Mouse (Mus musculus) embryonic fibroblast, embryonic 13.5 days (primary cell): ENCODE measurements around the gene Abca4.
"Not testable (repeated sequence)": the region's sequence is repeated elsewhere in the genome, so short reads cannot be mapped to it uniquely, and the experiment has no call there.

Experiments
- CTCF ChIP-seq: IDR thresholded peaks from 2 replicates; pipeline ENCODE4 v1.5.1; 2011; ENCODE audit warnings: mild to moderate bottlenecking, control low read depth, low read length, moderate library complexity, borderline replicate concordance; ENCODE audit not compliant: insufficient read depth
- POLR2A ChIP-seq: IDR thresholded peaks from 2 replicates; pipeline ENCODE4 v1.6.1; 2011; ENCODE audit warnings: low read depth, mild to moderate bottlenecking, control low read depth, low read length, moderate library complexity

DNA sequence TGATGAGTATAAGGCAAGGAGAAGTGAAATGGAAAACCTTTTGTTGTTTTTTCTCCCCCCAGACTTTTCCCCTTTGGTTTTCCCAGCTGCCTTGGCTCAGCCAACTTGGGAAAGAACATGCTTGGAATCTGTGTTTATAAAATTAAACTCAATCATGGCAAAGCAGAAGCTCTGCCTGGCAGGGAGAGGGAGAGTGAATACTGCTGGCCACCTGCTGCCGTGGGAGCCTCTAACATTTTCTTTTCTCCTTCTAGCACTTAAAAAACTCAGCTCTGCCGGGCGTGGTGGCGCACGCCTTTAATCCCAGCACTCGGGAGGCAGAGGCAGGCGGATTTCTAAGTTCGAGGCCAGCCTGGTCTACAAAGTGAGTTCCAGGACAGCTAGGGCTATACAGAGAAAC lies 37.4 kb downstream of the Abca4 start:
- not testable (repeated sequence) for TF ChIP-seq POLR2A, CTCF
